Mouse (Mus musculus) embryonic facial prominence, embryonic 14.5 days (tissue): ENCODE data around the gene Thada. TPM values are rescaled to one million over a fixed set of nuclear protein-coding genes. Genes with fewer than 3 reads are reported as not detected.

Source experiments
- ATAC-seq: fragments of 200-750 bp; cut with Nextera tagmentation; 2 replicates; pipeline ENCODE4 v1.8.0; 2017; ENCODE audit warnings: low read depth, moderate number of reproducible peaks, moderate TSS enrichment
- DNase-seq: peaks from one replicate; pipeline ENCODE4 v3.0.0-alpha.2; 2015; ENCODE audit warnings: low spot score
- H3K27ac ChIP-seq: fragments of 300-500 bp; sonication (generic); replicated peaks from 2 replicates; pipeline ENCODE4 v1.5.1; 2014; ENCODE audit warnings: low read depth, mild to moderate bottlenecking, low read length, moderate library complexity
- H3K27me3 ChIP-seq: fragments of 300-500 bp; sonication (generic); replicated peaks from 2 replicates; pipeline ENCODE4 v1.6.1; 2014; ENCODE audit warnings: low read length; ENCODE audit not compliant: control insufficient read depth, insufficient read depth
- H3K36me3 ChIP-seq: fragments of 300-500 bp; sonication (generic); 2 replicates; pipeline ENCODE4 v1.6.1; 2014; ENCODE audit warnings: low read length, mixed read lengths; ENCODE audit not compliant: control insufficient read depth, insufficient read depth
- H3K4me1 ChIP-seq: fragments of 300-500 bp; sonication (generic); 2 replicates; pipeline ENCODE4 v1.6.1; 2014; ENCODE audit warnings: antibody characterized with exemption, low read length; ENCODE audit not compliant: control insufficient read depth, insufficient read depth
- H3K4me2 ChIP-seq: fragments of 300-500 bp; sonication (generic); 2 replicates; pipeline ENCODE4 v1.6.1; 2014; ENCODE audit warnings: low read depth, mild to moderate bottlenecking, low read length, moderate library complexity, mixed read lengths
- H3K4me3 ChIP-seq: fragments of 300-500 bp; sonication (generic); 2 replicates; pipeline ENCODE4 v1.5.1; 2014; ENCODE audit warnings: low read depth, mild to moderate bottlenecking, low read length
- H3K9ac ChIP-seq: fragments of 300-500 bp; sonication (generic); 2 replicates; pipeline ENCODE4 v1.6.1; 2014; ENCODE audit warnings: low read depth, mild to moderate bottlenecking, low read length, moderate library complexity, mixed read lengths
- H3K9me3 ChIP-seq: fragments of 300-500 bp; sonication (generic); 2 replicates; pipeline ENCODE4 v1.6.1; 2016; ENCODE audit warnings: low read length; ENCODE audit not compliant: control insufficient read depth
- WGBS: fragments of 180-500 bp; shearing (Covaris S2); extraction: QIAGEN DNeasy Blood & Tissue Kit; methylation state at CpG from one replicate; pipeline ENCODE4 v1.1.7; 2014; 5-methylcytosine and 5-hydroxymethylcytosine counted together
- polyA plus RNA-seq: library from polyadenylated mRNA; unstranded; fragments of >200 nt; fragmentation: Nextera tagmentation; extraction: Ambion mirVana; gene quantifications from 2 replicates; pipeline ENCODE4 v1.2.1, GENCODE M21; 2014

Thada gene
- 6.2 and 6.9 TPM in 2 replicates for polyA plus RNA-seq

GRCm38 (mm10) chr17:84465753-84466608 is at the start of gene Thada:
Gene Thada (minus strand): TSS chr17:84466205.
- no peaks in the 10 kb centered on the region for H3K9me3 ChIP-seq
- no peaks in the 10 kb centered on the region for H3K27me3 ChIP-seq
- under 1% methylated on average over 49 of the region's 67 CpGs for WGBS
- peaks cover 5% of the 10 kb centered on the region; the same call in 1 of the 2 replicates for H3K4me1 ChIP-seq
- H3K4me3 ChIP-seq = peak within 1 kb of the TSS; percentile 74
- DNase-seq = peak; percentile 98
- H3K36me3 ChIP-seq = no peaks in the 10 kb centered on the region
- peak; percentile 98 for ATAC-seq
- H3K9ac ChIP-seq = peak within 1 kb of the TSS; percentile 91
- H3K4me2 ChIP-seq = peak within 1 kb of the TSS; percentile 76
- H3K27ac ChIP-seq = peak within 1 kb of the TSS; percentile 78

- Histone ChIP-seq H3K36me3 (no peaks in the 10 kb centered on the region), H3K4me1 (peaks cover 20% of the 10 kb centered on the region), H3K4me2 (peak overlapping the region; percentile 64), H3K4me3 (peak overlapping the region; percentile 73), H3K27ac (0 out of 2 replicates have a peak overlapping the region, but pooled peaks have one; percentile 80), H3K9me3 (no peaks in the 10 kb centered on the region), H3K27me3 (no peaks in the 10 kb centered on the region), H3K9ac (peak overlapping the region; percentile 85)
- DNase-seq (peak; percentile 13), ATAC-seq (no peak)
- WGBS = 18% methylated on average over 4 of the region's 4 CpGs
Measured at GRCm38 (mm10) chr17:84512516-84513085, 46.6 kb upstream of the Thada start.

GRCm38 (mm10) chr17:84511682-84512515 is 45.9 kb upstream of the Thada start, which contains the start of gene Plekhh2:
Gene Plekhh2 (plus strand): TSS chr17:84511895.
- Histone ChIP-seq H3K4me3 (peak within 1 kb of the TSS; percentile 73), H3K4me2 (peak within 1 kb of the TSS; percentile 64), H3K36me3 (no peaks in the 10 kb centered on the region), H3K4me1 (peaks cover 20% of the 10 kb centered on the region), H3K27ac (peak within 1 kb of the TSS; percentile 80), H3K27me3 (no peaks in the 10 kb centered on the region), H3K9me3 (no peaks in the 10 kb centered on the region), H3K9ac (peak within 1 kb of the TSS; percentile 85)
- WGBS = under 1% methylated on average over 38 of the region's 79 CpGs
- peak; percentile 94 for ATAC-seq
- DNase-seq = peak; percentile 94

GRCm38 (mm10) chr17:84510961-84511639 is 45.1 kb upstream of the Thada start:
- H3K9me3 ChIP-seq = no peaks in the 10 kb centered on the region
- no peak for ATAC-seq
- H3K27ac ChIP-seq = peak overlapping the region; percentile 80
- 26% methylated on average over 11 of the region's 11 CpGs for WGBS
- H3K4me2 ChIP-seq = peak overlapping the region; percentile 64
- no peaks in the 10 kb centered on the region for H3K36me3 ChIP-seq
- peak overlapping the region; percentile 85 for H3K9ac ChIP-seq
- peaks cover 20% of the 10 kb centered on the region for H3K4me1 ChIP-seq
- H3K4me3 ChIP-seq = peak overlapping the region; percentile 73
- peak; percentile 47 for DNase-seq
- no peaks in the 10 kb centered on the region for H3K27me3 ChIP-seq

- H3K4me2 ChIP-seq = peak overlapping the region; percentile 64; the same call in 1 of the 2 replicates
- no peaks in the 10 kb centered on the region for H3K9me3 ChIP-seq
- DNase-seq (peak; percentile 95), ATAC-seq (peak; percentile 35)
- no peaks in the 10 kb centered on the region for H3K27me3 ChIP-seq
- no peaks in the 10 kb centered on the region for H3K36me3 ChIP-seq
- H3K4me3 ChIP-seq = no peak overlapping the region
- H3K27ac ChIP-seq = peak overlapping the region; percentile 80
- WGBS = 22% methylated on average over 5 of the region's 5 CpGs
- peaks cover 20% of the 10 kb centered on the region for H3K4me1 ChIP-seq
- no peak overlapping the region for H3K9ac ChIP-seq
Measured at GRCm38 (mm10) chr17:84510355-84510754, 44.4 kb upstream of the Thada start.

GRCm38 (mm10) chr17:84509176-84509575 is 43.2 kb upstream of the Thada start:
- H3K27me3 ChIP-seq = no peaks in the 10 kb centered on the region
- no peak overlapping the region for H3K4me3 ChIP-seq
- 59% methylated on average over 4 of the region's 4 CpGs for WGBS
- ATAC-seq (no peak), DNase-seq (peak; percentile 4)
- H3K9ac ChIP-seq = no peak overlapping the region
- H3K4me1 ChIP-seq = peaks cover 20% of the 10 kb centered on the region
- no peak overlapping the region for H3K4me2 ChIP-seq
- no peaks in the 10 kb centered on the region for H3K36me3 ChIP-seq
- H3K9me3 ChIP-seq = no peaks in the 10 kb centered on the region
- no peak overlapping the region for H3K27ac ChIP-seq

- Histone ChIP-seq H3K4me1 (peaks cover 20% of the 10 kb centered on the region), H3K27ac (no peak overlapping the region), H3K36me3 (no peaks in the 10 kb centered on the region), H3K27me3 (no peaks in the 10 kb centered on the region), H3K9me3 (no peaks in the 10 kb centered on the region), H3K4me2 (no peak overlapping the region), H3K4me3 (no peak overlapping the region), H3K9ac (no peak overlapping the region)
- DNase-seq = no peak
- 83% methylated on average over 3 of the region's 3 CpGs for WGBS
- no peak for ATAC-seq
Measured at GRCm38 (mm10) chr17:84508736-84509135, 42.7 kb upstream of the Thada start.

- Histone ChIP-seq H3K27me3 (no peaks in the 10 kb centered on the region), H3K4me1 (peaks cover 16% of the 10 kb centered on the region), H3K4me2 (no peak overlapping the region), H3K9ac (no peak overlapping the region), H3K9me3 (no peaks in the 10 kb centered on the region), H3K27ac (no peak overlapping the region), H3K36me3 (no peaks in the 10 kb centered on the region), H3K4me3 (no peak overlapping the region)
- ATAC-seq (no peak), DNase-seq (no peak)
- 68% methylated on average over 2 of the region's 2 CpGs for WGBS
Measured at GRCm38 (mm10) chr17:84505922-84506321, 39.9 kb upstream of the Thada start.
